Mouse (Mus musculus) common myeloid progenitor, adult 5-6 weeks (primary cell): ENCODE results near the gene Dpp6. TPM values are rescaled to one million over a fixed set of nuclear protein-coding genes. Genes with fewer than 3 reads are reported as not detected.
A peak's percentile ranks its signal among the peaks of the same experiment; 100 is the strongest.

ENCODE experiments used
- ATAC-seq: replicated peaks from 2 replicates; pipeline ENCODE4 v1.8.0; 2016; ENCODE audit warnings: low read depth, mild to moderate bottlenecking, moderate TSS enrichment, inconsistent platforms; ENCODE audit not compliant: poor library complexity, severe bottlenecking
- total RNA-seq: library from RNA; stranded (forward); fragments of 200-1000, 187-1606 nt; gene quantifications from 2 replicates; pipeline ENCODE4 v1.2.3, GENCODE M21; 2017

Gene Dpp6
- total RNA-seq, 1 experiment from 2014 or later: not detected

DNA sequence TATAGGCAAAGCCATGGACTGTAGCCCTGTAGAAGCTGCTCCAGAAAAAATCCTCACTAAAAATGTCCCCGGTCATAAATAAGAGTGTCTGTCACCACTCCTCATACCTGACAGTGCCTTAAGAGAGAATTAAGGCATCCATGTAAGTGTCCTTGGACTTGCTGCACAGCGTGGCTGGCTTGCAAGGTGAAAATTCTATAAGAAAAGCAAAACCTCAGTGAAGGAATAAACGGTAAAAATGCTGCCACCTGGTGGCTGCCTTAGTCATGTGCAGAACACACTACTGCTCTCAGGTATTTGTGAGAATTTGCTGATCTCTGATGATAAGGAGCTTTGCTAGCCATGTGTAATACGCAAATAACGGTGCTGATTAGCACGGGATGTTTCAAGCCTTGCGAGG lies 798.8 kb downstream of the Dpp6 start:
- ATAC-seq: no peak

DNA sequence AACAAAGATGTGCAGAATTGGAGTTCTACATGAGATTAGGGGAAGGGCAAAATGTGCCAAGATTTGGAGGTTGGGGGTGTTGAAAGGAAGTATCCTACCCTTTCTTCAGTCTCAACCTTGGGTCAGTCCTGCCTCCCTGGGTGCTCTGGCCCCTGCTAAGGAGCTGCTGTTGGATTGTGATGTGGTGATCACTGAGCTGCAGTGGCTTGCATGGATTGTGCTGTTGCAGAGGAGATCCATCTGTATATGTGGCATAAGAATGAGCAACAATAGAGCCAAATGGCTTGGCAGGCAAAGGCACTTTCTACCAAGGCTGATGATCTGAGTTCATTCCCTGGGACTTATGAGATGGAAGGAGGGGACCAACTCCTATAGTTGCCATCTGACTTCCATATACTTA lies 804.8 kb downstream of the Dpp6 start:
- no peak for ATAC-seq

DNA sequence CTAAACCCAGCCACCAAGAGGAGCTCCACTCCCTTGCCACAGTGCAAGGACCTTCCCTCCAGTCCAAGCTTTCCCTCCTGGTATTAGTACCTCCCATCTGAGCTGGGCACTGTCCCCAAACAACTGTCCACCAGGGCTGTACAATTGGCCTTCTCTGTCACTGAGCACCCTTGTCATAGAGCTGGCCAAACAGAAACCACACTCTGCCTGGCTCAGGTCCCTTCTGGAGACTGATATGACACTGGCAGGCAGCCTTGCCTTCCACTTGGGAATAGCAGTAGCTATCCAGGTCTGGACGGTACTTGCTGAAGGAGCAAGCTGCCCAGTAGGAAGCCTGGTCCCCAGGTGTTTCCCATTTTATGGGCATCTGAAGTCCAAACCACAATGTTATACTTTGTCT lies 806.9 kb downstream of the Dpp6 start:
- ATAC-seq: no peak

DNA sequence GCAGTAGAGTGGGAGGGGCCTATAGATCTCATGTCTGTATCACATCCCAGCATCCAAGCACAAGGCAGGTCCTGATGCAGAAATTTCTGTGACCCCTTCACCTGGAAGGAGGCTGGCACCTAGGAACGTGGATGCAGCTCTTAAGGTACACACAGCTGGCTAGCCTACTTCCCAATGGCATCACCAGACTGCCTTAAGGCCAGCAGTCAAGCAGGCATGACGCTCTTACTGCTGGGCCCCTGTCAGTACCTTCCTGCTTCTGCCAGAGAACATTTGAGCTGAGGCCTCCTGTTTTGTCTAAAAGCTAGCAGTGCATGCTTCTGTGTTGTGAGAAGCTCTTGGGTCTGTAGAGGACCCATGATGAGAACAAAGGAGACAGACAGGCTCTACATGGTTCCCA lies 815.1 kb downstream of the Dpp6 start:
- ATAC-seq: no peak

DNA sequence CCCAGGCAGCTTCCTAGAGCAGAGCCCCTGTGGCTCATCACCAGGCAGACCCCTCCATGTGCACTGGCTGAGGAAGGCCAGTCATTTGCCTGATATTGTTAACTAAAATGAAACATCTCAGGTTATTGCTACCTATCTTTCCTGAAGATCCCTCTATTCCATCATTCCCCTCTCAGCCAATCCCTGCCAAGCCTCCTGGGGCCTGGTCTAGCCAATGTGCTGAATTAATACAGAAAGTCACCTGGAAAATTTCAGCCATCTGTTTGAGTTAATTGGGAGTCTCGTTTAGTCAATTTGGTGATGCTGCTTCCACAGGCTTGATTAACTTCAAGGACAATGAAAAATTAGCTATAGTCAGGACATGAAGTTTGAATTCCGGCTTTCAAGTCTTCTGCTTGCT lies 818.9 kb downstream of the Dpp6 start:
- ATAC-seq: no peak

DNA sequence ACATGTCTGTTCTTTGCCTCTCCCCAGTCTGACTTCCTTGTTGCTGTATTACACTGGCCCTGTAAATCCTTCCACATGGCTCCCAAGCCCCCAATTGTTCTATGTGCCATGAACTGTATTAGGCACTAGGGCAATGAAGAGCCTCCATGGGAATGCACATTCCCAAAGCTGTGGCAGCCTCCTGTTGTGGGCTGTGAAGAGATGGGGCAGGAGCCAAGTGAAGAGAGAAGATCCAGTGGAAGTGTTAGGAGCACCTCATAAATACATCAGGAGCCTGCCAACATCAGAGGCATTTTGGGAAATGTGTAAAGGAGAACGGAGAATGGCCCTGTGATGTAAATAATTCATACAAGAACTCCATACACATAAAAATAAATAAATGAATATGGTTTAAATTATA lies 824.9 kb downstream of the Dpp6 start:
- no peak for ATAC-seq

DNA sequence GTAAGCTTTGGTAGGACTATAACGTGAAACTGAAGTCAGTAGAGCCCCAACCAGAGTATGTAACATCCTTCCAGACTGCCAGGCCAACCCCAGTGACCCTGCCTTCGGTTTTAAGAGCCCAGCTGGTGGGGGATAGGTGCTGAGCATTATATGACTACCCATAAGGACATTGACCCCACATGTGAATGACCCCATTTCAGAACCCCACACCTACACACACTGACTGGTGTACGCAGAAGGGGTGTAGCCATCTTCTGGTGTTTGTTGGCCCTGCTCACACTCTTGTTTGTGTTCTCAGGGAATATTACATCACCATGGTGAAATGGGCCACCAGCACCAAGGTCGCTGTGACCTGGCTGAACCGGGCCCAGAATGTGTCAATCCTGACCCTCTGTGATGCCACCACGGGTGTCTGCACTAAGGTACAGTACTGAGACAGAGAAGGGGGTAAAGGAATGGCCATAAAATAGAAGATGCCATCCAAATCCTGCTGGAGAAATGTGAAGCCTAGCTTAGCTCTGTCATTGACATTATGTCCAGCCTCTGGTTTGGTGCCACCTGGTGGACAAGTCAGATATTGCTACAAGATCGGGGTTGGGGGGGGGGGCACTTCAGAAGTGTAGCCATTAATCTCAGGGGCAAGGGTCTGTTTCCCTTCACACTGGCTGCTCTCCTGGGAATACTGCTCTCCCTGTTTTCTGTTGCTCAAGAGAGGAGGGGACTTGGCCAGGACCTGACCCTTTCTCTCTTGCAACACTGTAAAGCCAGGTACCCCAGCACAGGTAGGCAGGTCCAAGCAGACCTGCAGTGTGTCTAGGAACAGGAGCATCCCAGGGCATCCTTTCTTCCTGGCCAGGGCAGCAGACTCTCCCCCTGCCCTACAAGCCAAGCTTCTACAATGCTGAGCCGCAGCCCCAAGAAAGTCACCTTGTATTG lies 835.1 kb downstream of the Dpp6 start:
- ATAC-seq: 0 out of 2 replicates have a peak, but pooled peaks have one; percentile 45

DNA sequence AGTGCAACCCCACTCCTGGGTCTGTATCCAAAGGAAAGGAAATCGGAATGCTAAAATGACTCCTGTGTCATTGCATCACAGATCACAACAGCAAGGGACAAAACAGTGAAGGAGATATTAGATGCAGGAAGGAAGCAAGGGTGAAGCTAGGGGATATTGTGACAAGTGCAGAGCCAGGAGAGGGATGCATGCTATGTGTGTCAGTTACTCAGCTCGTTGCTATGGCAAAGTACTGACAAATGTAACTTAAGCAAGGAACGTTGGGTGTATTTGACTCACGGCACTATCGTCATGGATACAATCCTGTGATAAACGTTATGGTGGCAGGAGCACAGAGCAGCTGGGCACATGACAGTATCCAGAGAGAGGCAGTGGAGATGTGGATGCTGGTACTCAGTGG lies 839.1 kb downstream of the Dpp6 start:
- ATAC-seq: no peak

DNA sequence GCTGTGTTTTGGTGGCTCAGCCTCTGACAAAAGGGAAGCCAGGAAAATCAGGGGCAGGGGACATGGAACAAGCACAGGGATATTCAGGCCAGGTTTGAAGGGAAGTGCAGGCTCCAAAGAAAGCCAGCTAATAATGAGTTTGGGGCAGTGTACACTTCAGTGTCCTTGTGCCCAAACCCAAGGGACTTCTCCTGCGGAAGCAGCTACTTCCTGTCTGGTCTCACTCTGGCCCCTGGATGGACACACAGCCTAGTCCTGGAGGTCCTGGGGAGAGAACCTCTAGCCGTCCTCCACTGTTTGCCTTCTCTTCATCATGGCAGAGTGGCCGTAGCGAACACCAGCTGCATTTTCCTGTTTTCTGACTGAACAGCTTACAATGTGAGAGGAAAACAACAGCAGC lies 840.7 kb downstream of the Dpp6 start:
- ATAC-seq: no peak

DNA sequence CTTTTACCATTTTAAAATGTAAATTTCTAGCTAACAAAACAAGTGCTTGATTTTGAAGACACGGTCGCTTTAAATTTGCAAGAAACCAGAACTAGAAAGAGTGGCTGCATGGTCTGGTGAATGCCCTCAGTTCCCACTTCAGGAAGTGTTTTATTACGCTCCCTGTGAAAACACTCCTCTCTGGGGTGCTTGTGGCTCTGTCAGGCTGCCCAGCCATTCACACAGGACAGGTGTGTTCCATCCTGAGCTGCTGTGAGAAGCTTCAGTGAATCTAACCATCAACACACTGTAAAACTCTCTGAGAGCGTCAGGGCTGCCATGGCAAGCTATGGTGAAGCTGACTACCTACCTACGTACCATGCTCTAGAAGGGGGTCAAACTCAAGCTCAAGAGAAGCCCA lies 841.2 kb downstream of the Dpp6 start:
- ATAC-seq: no peak

DNA sequence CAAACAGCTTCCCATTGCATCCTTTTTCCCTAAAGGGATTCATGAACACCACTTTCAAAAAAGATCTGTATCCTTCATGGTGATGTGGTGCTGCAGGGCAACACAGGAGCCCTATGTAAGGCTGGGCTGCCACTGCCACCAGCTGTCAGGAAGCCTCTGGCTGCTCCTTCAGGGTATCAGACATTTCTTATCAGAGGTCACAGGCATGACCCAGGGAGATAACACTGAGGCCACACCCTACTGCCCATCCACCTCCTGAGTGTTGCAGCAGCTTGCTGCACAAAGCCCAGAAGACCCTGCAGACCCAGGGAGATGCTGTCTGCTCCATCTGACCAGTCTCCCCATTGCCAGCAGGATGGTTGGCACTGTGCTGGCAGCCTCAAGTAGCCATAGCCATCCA lies 841.6 kb downstream of the Dpp6 start:
- ATAC-seq: no peak

DNA sequence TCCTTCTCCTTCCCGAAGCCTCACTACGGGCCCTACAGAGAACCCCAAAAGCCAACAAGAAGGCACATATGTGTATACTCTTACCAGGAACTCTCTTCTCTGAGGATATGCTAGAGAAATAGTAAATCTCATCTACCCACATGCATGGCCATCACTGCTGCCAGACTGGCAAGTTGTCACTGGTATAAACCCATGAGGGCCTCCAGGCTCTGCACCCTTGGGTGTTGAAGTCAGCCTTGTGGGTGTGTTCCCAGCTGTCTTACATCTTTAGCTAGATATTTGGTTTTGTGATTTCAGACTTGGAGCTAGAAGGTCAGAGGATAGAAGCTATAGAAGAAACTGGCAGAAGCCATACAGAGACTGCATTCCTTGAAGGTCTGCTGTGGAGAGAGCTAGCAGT lies 842.0 kb downstream of the Dpp6 start:
- ATAC-seq: no peak

DNA sequence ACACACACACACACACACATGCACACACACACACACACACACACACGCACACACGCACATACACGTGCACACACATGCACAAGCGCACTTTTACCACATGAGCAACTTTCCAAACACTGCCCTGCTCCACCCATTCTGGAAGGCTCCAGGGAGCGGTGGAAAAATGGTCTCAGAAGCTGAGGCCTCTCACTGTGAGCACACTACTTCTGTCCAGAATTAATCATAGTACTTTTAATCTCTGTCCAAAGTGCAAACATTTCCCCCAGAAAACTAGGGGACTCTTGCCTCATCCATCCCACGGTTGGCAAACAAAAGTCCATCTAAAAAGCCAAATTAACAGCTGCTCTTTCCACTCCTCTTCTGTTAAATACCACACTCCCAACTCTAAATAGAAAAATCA lies 842.8 kb downstream of the Dpp6 start:
- ATAC-seq: no peak

DNA sequence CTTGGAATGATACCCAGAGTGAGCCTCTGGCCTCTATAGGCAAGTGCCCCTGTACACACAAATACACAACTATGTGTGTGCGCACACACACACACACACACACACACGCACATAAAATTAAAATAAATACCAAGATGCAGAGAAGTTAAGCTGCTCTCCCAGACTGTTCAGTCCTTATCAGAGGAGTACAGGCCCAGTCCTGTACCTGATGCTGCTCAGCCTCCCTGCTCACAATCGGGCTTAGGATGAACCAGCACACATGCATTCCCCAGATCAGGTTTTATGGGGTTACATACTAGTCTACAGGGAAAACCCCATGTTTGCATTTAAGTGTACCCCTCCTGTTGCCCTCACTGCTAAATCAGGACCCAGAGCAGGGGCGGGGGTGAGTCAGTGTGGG lies 847.1 kb downstream of the Dpp6 start:
- no peak for ATAC-seq

DNA sequence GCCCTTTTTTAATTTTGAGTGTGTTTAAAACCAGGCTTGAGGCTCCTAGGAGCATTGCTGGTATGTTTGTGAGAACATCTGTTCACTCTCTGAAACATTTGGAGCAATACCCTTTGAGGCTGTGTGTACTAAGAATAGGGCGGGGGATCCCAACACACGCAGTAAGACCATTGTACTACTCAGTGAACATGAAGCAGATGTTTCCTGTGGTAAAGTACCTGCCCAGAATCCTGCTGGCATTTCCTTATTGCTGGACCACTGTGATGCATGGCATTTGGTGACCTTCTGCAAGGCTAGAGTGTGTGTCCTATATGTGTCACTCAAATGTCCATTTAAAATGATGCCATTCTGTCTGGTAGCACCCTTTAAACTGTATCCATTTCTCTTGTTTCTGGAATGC lies 854.5 kb downstream of the Dpp6 start:
- ATAC-seq: no peak

DNA sequence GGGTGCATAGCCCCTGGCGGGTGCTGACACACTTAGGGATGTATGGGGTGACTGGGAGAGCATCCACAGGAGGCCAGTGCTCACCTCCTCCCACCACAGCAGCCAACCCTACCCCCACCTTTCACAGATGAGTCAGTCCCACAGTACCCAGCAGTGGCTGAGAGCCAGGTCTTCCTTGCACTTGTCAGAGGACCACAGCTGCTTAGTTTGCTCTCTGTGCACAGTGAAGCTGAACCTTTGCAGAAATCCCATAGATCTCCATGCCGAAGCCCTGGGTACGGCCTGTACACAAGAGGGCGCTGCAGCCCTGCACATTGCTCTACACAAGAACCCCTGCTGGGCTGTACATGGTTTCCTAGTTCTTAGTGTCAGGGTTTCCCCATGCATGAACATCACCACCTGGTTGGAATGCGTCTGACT lies 860.3 kb downstream of the Dpp6 start:
- ATAC-seq: 0 out of 2 replicates have a peak, but pooled peaks have one; percentile 36

DNA sequence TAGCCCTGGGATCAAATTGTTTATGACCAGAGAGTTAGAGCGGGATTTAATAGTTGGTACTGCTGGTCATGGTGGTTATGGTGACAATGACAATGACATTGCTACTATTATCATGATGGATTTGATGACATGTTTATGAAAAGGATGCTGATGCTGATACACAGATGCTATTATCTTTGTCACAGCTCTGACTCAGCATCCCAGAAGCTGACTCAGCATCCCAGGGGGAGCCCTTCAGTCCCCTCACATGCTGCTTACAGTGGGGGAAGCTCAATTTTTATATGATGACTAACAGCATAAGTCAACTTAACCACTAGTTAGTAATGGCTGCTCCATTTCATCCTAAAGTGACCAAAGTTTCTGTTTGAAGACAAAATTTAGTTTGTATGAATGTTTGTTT lies 862.1 kb downstream of the Dpp6 start:
- no peak for ATAC-seq

DNA sequence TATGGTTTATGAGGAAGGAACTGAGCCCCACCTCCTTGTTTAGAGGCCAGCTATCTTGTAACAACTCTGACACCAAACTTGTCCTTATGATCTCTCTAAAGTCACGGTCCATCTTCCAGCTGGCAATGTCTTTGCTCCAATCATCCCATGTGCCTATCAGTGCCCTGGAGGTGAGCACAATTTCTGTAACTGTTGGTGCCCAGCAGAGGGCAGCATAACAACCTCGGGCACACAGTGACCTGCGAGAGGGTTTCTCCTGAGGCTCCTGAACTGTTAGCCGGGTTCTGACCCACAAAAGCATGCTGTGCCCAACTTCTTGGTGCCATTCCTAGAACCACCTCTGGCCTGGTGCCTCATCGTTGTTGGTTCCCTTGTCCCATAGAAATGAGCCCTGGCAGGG lies 863.5 kb downstream of the Dpp6 start:
- ATAC-seq: peak; percentile 80

DNA sequence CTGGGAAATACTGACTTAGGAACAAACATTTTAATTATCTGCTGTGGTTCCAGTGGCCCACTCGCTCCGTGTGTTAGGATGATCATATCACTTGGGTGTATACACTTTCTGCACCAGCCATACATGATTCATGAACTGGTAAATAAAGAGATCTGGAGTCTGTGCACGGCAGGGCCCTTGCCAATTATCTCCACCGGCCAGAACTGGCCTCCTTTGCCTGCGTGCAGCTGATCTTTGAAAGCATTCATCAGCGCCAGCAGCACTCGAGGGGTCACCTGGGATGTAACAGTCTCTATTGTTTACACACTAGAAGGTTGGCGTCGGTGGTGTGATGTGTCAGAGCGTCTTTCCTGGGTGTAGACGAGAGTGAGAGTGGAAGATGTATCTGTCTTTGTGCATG lies 868.2 kb downstream of the Dpp6 start:
- ATAC-seq: no peak

DNA sequence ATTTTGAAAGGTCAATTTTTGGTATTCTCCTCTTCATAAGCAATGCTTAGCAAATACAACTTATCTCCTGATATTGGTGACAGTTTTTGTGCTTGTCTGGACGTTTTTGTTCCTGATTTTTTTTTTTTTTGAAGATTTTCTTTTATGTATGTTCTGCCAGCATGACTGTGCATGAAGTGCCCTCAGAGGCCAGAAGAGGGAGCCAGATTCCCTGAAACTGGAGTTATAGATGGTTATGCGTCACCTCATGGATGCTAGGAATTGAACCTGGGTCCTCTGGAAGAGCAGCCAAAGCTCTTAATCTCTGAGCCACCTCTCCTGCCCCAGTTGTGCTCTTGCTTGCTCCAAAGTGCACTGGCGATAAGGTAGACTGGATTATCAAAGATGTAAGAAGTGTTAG lies 868.9 kb downstream of the Dpp6 start:
- ATAC-seq: no peak

DNA sequence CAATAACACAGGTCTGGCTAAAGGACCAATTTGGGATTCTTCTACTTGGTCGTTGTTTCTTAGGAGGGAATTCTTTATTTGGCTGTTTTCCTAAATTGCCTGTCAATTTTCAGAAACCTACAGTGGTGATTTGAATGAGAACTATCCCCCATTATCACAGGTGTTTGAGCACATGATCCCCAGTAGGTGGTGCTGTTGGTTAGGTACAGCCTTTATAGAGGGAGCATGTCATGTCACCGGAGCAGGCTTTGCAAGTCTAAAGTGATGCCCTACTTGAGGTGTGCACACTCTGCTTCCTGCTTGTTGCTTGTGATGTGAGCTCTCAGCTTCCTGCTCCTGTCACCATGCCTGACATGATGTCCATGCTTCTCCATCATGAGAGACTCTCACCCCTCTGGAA lies 870.3 kb downstream of the Dpp6 start:
- ATAC-seq: no peak

DNA sequence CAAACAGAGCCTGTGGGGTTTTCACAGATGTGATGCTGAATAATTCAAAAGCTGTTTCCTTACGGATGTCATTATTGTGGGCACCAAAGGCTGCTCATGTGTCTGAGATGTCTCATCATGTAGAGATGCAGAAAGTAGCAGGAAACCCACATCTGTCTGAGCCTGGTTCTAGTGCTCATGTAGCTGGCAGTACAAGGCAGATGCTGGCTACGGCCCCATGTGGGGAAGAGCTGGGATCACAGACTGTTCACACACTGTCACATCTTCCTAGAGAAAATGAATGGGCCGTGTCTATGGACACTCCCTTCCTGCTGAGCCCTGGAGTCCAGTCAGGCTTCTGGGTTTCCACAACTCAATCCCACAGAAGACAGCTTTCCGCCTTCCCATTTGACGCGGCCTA lies 885.5 kb downstream of the Dpp6 start:
- ATAC-seq: no peak
